Mouse (Mus musculus) ES-Bruce4 (cell line): ENCODE results near the gene Ffar2. TPM values are rescaled to one million over a fixed set of nuclear protein-coding genes. Genes with fewer than 3 reads are reported as not detected.
A peak's percentile ranks its signal among the peaks of the same experiment; 100 is the strongest.

ENCODE experiments used
- H3K27ac ChIP-seq: 2 replicates; pipeline ENCODE4 v1.5.1; 2012; ENCODE audit warnings: low read length, inconsistent platforms; ENCODE audit not compliant: insufficient read depth
- H3K27me3 ChIP-seq: 2 replicates; pipeline ENCODE4 v1.6.1; 2012; ENCODE audit warnings: mild to moderate bottlenecking, low read length, inconsistent platforms; ENCODE audit not compliant: control insufficient read depth, poor library complexity, insufficient read depth, severe bottlenecking
- H3K36me3 ChIP-seq: 2 replicates; pipeline ENCODE4 v1.6.1; 2012; ENCODE audit warnings: inconsistent platforms, mild to moderate bottlenecking, low read length, moderate library complexity; ENCODE audit not compliant: control insufficient read depth, poor library complexity, insufficient read depth, severe bottlenecking
- H3K4me1 ChIP-seq: one replicate; pipeline ENCODE4 v1.8.1; 2011; ENCODE audit warnings: low read length; ENCODE audit not compliant: control insufficient read depth, insufficient read depth
- H3K4me3 ChIP-seq: 2 replicates; pipeline ENCODE4 v1.5.1; 2011; ENCODE audit warnings: low read depth, mild to moderate bottlenecking, low read length
- H3K9ac ChIP-seq: 2 replicates; pipeline ENCODE4 v1.6.1; 2012; ENCODE audit warnings: low read depth, mild to moderate bottlenecking, inconsistent platforms; ENCODE audit not compliant: poor library complexity, severe bottlenecking
- H3K9me3 ChIP-seq: replicated peaks from 2 replicates; pipeline ENCODE4 v1.6.1; 2012; ENCODE audit warnings: mild to moderate bottlenecking, low read length, inconsistent platforms; ENCODE audit not compliant: control insufficient read depth, poor library complexity, insufficient read depth, severe bottlenecking
- CTCF ChIP-seq: IDR thresholded peaks from one replicate; pipeline ENCODE4 v1.8.1; 2011; ENCODE audit warnings: low read depth, low read length
- EP300 ChIP-seq: IDR thresholded peaks from 2 replicates; pipeline ENCODE4 v1.6.1; 2011; ENCODE audit warnings: low read depth, low read length; ENCODE audit not compliant: insufficient read depth
- POLR2A ChIP-seq: IDR thresholded peaks from one replicate; pipeline ENCODE4 v1.8.1; 2011; ENCODE audit warnings: low read length; ENCODE audit not compliant: insufficient read depth
- polyA plus RNA-seq: library from polyadenylated mRNA; stranded (reverse); fragments of >200 nt; gene quantifications from 2 replicates; pipeline ENCODE4 v1.2.4, GENCODE M21; 2011; ENCODE audit warnings: low read depth; ENCODE audit not compliant: missing spikeins, insufficient read depth, insufficient read length

Ffar2 gene
- polyA plus RNA-seq, 1 experiment: not detected

DNA sequence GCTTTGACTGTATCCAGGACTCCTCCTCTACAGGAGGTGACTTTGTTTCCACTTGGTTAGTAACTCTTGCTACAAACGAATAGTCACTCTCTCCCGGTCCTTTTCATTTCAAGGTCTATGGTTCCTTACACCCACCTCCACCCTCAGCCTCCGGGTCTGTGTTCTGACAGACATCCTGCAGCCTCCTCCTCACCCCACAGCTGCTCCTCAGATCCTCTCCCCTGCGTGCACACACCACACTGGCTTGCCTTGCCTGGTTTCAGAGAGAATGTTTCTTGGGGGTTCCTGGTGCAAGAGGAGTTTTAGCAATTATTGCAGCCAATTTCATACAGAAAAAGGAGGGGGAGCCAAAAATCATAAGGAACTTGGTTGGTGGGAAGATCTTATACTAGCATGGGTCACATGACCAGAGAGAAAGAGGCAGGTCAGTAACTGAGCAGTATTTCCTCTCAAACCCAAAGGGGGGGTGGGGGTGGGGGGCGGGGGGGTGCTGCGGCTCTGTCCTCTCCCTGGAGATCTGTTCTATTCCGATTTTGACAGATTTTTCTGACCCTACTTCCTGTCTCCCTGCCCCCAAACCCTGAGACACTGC is 2.6 kb downstream of the Ffar2 start:
- Histone ChIP-seq H3K4me3 (no peak overlapping the region), H3K4me1 (no peaks in the 10 kb centered on the region), H3K9me3 (no peaks in the 10 kb centered on the region), H3K9ac (no peak overlapping the region), H3K27ac (no peak overlapping the region), H3K27me3 (no peaks in the 10 kb centered on the region), H3K36me3 (no peaks in the 10 kb centered on the region)
- TF ChIP-seq POLR2A: no peak
- TF ChIP-seq CTCF: no peak
- TF ChIP-seq EP300: no peak

GRCm38 (mm10) chr7:30820131-30820530 is 3.4 kb downstream of the Ffar2 start:
- Histone ChIP-seq H3K4me1 (no peaks in the 10 kb centered on the region), H3K9me3 (no peaks in the 10 kb centered on the region), H3K27me3 (no peaks in the 10 kb centered on the region), H3K9ac (no peak overlapping the region), H3K4me3 (no peak overlapping the region), H3K27ac (no peak overlapping the region), H3K36me3 (no peaks in the 10 kb centered on the region)
- TF ChIP-seq EP300: no peak
- no peak for TF ChIP-seq POLR2A

DNA sequence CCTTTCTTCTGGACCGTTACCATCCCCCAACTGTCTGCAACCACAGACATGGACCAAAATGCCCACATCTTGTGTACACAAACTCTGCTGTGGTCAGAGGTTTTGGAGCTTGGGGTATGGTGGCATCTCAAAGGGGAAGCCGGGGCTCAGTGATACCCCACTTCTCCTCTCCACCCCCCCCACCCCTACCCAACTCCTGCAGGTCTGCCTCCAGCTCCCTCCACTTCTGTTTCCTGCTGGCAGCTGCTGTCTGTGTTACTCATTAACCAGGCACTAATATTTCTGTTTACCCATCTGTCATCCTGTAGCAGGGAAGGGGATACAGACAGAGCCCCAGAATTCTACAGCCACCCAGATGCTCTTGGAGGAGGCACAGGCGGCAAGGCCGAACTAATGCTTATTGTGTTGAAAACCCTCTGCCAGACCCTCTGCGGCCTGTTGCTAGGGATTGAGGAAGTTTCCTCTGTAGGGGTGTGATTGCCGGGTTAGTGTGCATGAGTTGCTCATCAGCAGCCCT is 11.2 kb downstream of the Ffar2 start:
- Histone ChIP-seq H3K9me3 (no peaks in the 10 kb centered on the region), H3K4me1 (no peaks in the 10 kb centered on the region), H3K4me3 (no peak overlapping the region), H3K36me3 (no peaks in the 10 kb centered on the region), H3K27ac (no peak overlapping the region), H3K27me3 (no peaks in the 10 kb centered on the region), H3K9ac (no peak overlapping the region)
- TF ChIP-seq POLR2A: no peak
- TF ChIP-seq EP300: no peak
- TF ChIP-seq CTCF: no peak

DNA sequence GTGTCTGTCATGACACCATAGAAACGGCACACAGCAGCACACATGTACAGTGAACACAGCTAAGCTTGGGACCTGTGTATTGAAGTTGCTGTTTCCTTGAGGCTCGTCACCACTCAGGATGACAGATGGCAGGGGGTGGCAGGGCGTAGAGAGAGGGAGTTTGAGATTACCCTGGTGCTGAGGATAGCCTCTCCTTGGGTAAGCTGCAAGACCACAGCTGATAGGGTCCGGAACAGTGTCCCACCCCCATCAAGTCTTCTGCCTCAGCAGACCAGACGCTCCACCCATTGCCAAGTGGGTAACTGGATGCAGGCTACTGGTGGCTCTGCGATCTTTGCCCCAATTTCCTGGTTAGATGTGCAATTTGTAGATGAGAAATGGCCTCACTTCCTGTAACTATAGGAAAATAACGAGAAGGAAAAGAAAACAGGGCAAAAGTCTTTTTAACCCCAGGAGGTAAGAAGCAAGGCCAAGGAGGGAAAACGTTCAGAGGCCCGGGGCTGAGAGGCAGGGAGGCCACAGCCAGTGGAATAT is 11.8 kb downstream of the Ffar2 start:
- no peaks in the 10 kb centered on the region for H3K27me3 ChIP-seq
- no peaks in the 10 kb centered on the region for H3K36me3 ChIP-seq
- H3K4me3 ChIP-seq: no peak overlapping the region
- no peak overlapping the region for H3K9ac ChIP-seq
- H3K9me3 ChIP-seq: no peaks in the 10 kb centered on the region
- no peaks in the 10 kb centered on the region for H3K4me1 ChIP-seq
- TF ChIP-seq EP300: no peak
- TF ChIP-seq POLR2A: no peak
- no peak for TF ChIP-seq CTCF
- no peak overlapping the region for H3K27ac ChIP-seq

DNA sequence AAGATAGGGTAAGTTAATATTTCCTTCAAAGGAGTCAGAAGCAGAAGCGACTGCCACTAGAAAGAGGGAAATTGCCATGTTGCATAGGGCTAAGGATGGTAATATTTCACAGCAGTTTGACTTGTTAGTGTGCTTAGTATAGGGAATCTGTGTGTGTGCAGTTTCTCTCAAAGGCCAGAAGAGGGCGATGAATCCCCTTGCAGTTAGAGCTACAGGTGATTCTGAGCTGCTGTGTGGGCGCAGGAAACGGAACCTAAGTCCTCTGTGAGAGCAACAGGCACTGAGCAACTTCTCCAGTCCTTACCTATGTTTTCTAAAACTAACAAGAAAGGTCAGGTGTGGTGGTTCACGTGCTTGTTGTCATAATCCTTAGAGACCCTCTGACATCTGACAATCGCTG is 13.3 kb downstream of the Ffar2 start:
- H3K9me3 ChIP-seq: no peaks in the 10 kb centered on the region
- H3K9ac ChIP-seq: peak overlapping the region; percentile 9; the same call in 1 of the 2 replicates
- H3K4me3 ChIP-seq: peak overlapping the region; percentile 10; the same call in 1 of the 2 replicates
- no peak overlapping the region for H3K27ac ChIP-seq
- TF ChIP-seq POLR2A: no peak
- TF ChIP-seq CTCF: peak; percentile 68
- no peaks in the 10 kb centered on the region for H3K27me3 ChIP-seq
- H3K4me1 ChIP-seq: no peaks in the 10 kb centered on the region
- H3K36me3 ChIP-seq: no peaks in the 10 kb centered on the region

GRCm38 (mm10) chr7:30805924-30806323 is 17.7 kb downstream of the Ffar2 start:
- Histone ChIP-seq H3K9ac (no peak overlapping the region), H3K27ac (no peak overlapping the region), H3K9me3 (no peaks in the 10 kb centered on the region), H3K36me3 (no peaks in the 10 kb centered on the region), H3K4me1 (no peaks in the 10 kb centered on the region), H3K4me3 (no peak overlapping the region), H3K27me3 (no peaks in the 10 kb centered on the region)
- TF ChIP-seq EP300: no peak
- no peak for TF ChIP-seq POLR2A
- TF ChIP-seq CTCF: peak; percentile 88
